Mouse (Mus musculus) neural tube, embryonic 12.5 days (tissue): Measurements from ENCODE around the gene Aff1. TPM values are rescaled to one million over a fixed set of nuclear protein-coding genes. Genes with fewer than 3 reads are reported as not detected.

Source experiments
- ATAC-seq: fragments of 200-750 bp; cut with Nextera tagmentation; 2 replicates; pipeline ENCODE4 v1.8.0; 2017; ENCODE audit warnings: low read depth, mild to moderate bottlenecking, moderate TSS enrichment, moderate library complexity; ENCODE audit not compliant: low FRiP score
- H3K27ac ChIP-seq: fragments of 300-500 bp; sonication (generic); 2 replicates; pipeline ENCODE4 v1.5.1; 2016
- H3K27me3 ChIP-seq: fragments of 300-500 bp; sonication (generic); replicated peaks from 2 replicates; pipeline ENCODE4 v1.6.1; 2016; ENCODE audit warnings: mild to moderate bottlenecking
- H3K36me3 ChIP-seq: fragments of 300-500 bp; sonication (generic); 2 replicates; pipeline ENCODE4 v1.6.1; 2016; ENCODE audit warnings: mild to moderate bottlenecking
- H3K4me1 ChIP-seq: fragments of 300-500 bp; sonication (generic); 2 replicates; pipeline ENCODE4 v1.6.1; 2016
- H3K4me2 ChIP-seq: fragments of 300-500 bp; sonication (generic); replicated peaks from 2 replicates; pipeline ENCODE4 v1.6.1; 2016; ENCODE audit warnings: mild to moderate bottlenecking
- H3K4me3 ChIP-seq: fragments of 300-500 bp; sonication (generic); 2 replicates; pipeline ENCODE4 v1.5.1; 2016
- H3K9ac ChIP-seq: fragments of 300-500 bp; sonication (generic); 2 replicates; pipeline ENCODE4 v1.6.1; 2016; ENCODE audit warnings: mild to moderate bottlenecking
- H3K9me3 ChIP-seq: fragments of 300-500 bp; sonication (generic); 2 replicates; pipeline ENCODE4 v1.6.1; 2016; ENCODE audit warnings: mild to moderate bottlenecking
- WGBS: fragments of 180-500 bp; shearing (Covaris S2); methylation state at CpG from one replicate; pipeline ENCODE4 v1.1.7; 2016; 5-methylcytosine and 5-hydroxymethylcytosine counted together
- polyA plus RNA-seq: library from polyadenylated mRNA; unstranded; fragments of >200 nt; fragmentation: Nextera tagmentation; extraction: Ambion mirVana; gene quantifications from 2 replicates; pipeline ENCODE4 v1.2.1, GENCODE M21; 2016

Aff1 gene
- polyA plus RNA-seq, 1 experiment from 2014 or later: 4.6 TPM

DNA sequence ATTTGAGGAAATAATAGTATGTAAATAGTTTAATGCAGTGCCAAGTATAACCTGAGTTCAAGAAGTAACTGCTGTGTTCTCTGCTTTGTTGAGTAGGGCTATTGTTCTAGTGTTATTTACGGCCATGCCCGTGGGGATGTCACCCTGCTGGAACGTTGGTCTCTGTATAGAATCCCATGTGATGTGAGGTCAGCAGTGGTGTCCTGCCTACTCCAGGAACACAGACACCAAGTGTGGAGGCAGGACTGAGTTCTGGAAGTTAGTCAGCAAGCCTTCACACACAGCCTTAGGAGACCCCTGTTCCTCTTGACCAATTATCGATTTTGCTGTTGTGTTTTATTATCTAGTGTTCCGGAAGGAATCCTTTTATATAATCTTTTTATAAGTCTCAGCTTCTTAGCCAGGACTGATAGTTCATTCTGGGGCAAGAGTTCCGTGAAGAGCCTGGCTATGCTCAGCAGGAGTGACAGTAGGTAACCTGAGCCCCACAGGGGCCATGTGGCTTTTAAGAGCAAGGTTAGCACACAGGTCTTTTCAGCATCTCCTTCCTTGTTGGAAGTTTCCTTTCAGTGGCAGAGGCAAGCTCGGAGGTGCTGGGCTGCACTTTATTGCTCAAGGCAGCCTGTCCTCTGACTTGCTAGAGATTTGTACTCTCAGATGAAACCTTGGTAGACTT lies 115.6 kb downstream of the Aff1 start:
- H3K9ac ChIP-seq: no peak overlapping the region
- H3K4me1 ChIP-seq: peaks cover 7% of the 10 kb centered on the region
- ATAC-seq: no peak
- no peaks in the 10 kb centered on the region for H3K36me3 ChIP-seq
- WGBS: 35% methylated on average over 7 of the region's 7 CpGs
- H3K27ac ChIP-seq: no peak overlapping the region
- no peaks in the 10 kb centered on the region for H3K9me3 ChIP-seq
- no peak overlapping the region for H3K4me2 ChIP-seq
- no peaks in the 10 kb centered on the region for H3K27me3 ChIP-seq
- no peak overlapping the region for H3K4me3 ChIP-seq

DNA sequence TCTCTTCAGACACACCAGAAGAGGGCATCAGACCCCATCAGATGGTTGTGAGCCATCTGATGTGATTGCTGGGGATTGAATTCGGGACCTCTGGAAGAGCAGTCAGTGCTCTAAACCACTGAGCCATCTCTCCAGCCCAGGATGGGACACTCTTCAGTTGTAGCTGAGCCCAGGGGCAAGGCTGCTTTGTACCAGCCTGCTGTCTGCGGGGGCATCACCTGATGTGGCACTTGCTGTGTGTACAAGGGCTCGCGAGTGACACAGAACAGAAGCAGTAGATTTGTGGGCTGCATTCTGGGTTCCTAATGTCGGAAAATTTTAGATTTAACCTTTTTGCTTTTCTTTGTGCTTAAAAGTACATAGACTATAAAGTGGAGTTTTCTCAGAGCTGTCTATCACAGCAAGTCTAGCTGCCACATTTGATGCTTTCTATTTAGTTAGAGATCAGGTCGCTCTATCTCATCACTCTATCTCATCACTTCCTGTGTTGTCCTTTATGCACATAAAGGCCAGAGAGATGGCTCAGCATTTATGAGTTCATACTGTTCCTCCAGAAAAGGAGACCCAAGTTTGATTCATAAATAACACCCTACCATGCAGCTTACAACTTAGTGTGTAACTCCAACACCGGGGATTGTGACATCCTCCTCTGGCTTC lies 117.6 kb downstream of the Aff1 start:
- Histone ChIP-seq H3K9me3 (no peaks in the 10 kb centered on the region), H3K27me3 (no peaks in the 10 kb centered on the region), H3K4me2 (no peak overlapping the region), H3K27ac (no peak overlapping the region), H3K36me3 (no peaks in the 10 kb centered on the region), H3K4me1 (no peaks in the 10 kb centered on the region), H3K9ac (no peak overlapping the region), H3K4me3 (no peak overlapping the region)
- ATAC-seq: no peak
- 95% methylated on average over 7 of the region's 7 CpGs for WGBS

GRCm38 (mm10) chr5:103813291-103813690 lies 121.1 kb downstream of the Aff1 start:
- WGBS: 72% methylated on average over 5 of the region's 5 CpGs
- Histone ChIP-seq H3K4me1 (no peaks in the 10 kb centered on the region), H3K27ac (no peak overlapping the region), H3K4me2 (no peak overlapping the region), H3K4me3 (no peak overlapping the region), H3K9me3 (no peaks in the 10 kb centered on the region), H3K9ac (no peak overlapping the region), H3K36me3 (no peaks in the 10 kb centered on the region), H3K27me3 (no peaks in the 10 kb centered on the region)
- no peak for ATAC-seq

DNA sequence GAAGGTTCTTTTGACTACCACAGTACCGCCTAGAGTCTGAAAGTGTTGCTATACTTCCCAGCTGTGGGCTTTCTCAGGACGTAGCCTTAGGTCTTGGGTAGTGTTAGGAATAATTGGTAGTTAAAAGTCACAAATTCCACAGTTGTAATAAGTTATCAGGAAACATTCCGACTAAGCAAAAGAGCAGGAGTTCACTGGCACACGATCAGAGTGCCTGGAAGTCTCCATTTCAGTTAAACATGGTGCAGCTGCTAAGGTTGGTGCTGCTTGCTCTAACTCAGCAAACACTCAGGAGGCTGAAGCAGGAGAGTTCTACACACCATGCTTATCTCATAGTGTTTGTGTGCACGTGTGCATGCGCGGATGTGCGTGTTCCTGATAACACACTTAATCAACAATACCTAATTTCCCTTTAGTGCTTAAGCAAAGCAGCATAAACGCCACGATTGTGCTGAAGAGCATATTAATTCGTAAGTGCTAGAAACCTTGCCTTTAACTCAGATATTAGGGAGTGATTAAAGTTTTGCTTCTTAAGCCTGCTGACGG lies 121.9 kb downstream of the Aff1 start:
- Histone ChIP-seq H3K4me1 (no peaks in the 10 kb centered on the region), H3K27ac (no peak overlapping the region), H3K27me3 (no peaks in the 10 kb centered on the region), H3K4me2 (no peak overlapping the region), H3K4me3 (no peak overlapping the region), H3K9me3 (no peaks in the 10 kb centered on the region), H3K36me3 (no peaks in the 10 kb centered on the region), H3K9ac (no peak overlapping the region)
- no peak for ATAC-seq
- WGBS: 91% methylated on average over 12 of the region's 12 CpGs

DNA sequence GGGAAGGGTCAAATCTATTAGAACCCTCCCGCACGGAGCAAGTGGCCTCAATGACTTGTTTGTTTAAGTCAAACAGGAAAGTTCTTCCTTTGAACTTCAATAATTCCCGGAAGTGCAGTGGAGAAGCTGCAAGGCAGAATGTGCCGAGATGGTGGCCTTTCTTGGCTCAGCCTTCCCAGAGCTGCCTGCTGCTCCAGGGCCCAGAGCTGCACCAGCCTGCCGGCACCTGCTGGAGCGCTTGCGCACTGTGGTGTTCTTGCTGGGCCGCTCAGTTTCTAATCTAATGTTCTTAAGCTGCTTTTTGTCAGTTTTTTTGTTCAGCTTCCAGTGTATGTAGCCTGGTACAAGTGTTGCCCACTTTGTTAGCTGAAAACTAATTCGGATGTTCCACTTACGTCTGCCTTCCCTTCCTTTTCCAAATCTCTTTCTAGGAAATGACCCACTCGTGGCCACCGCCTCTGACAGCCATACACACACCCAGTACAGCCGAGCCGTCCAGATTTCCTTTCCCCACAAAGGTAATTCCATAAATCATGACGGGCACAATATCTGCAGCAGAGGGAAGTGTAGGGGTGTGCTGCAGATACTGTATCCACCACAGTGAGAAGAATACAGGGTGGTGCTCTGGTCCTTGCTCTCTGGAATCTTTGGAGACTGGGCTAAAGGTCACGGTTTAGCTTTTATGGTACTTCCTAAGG lies 122.5 kb downstream of the Aff1 start:
- 68% methylated on average over 16 of the region's 16 CpGs for WGBS
- H3K4me3 ChIP-seq: no peak overlapping the region
- H3K27ac ChIP-seq: no peak overlapping the region

DNA sequence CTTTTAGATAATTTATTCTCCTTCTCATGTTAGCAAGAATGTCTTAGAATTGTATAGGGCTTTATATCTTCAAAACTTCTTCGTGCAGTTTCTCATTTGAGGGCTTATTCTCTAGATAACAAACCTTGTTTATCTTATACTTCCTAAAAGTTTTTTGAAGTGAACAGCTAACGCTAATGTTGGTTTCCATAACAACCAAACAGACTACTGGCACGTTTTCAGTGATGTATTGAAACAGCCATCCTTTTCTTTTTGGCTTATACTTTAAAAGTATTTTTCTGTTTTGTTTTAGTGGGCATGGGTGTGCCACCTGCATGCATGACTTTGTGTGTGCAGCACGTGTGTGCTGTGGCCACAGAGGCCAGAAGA lies 123.1 kb downstream of the Aff1 start:
- 72% methylated on average over 4 of the region's 4 CpGs for WGBS
- H3K4me3 ChIP-seq: no peak overlapping the region
- H3K9ac ChIP-seq: no peak overlapping the region
- no peak overlapping the region for H3K4me2 ChIP-seq
- H3K9me3 ChIP-seq: no peaks in the 10 kb centered on the region
- no peak overlapping the region for H3K27ac ChIP-seq
- no peaks in the 10 kb centered on the region for H3K4me1 ChIP-seq
- no peaks in the 10 kb centered on the region for H3K27me3 ChIP-seq
- ATAC-seq: no peak
- no peaks in the 10 kb centered on the region for H3K36me3 ChIP-seq

More for the DNA sequence above, 122.5 kb downstream of the Aff1 start:
- Histone ChIP-seq H3K4me2 (no peak overlapping the region), H3K36me3 (no peaks in the 10 kb centered on the region), H3K4me1 (no peaks in the 10 kb centered on the region), H3K27me3 (no peaks in the 10 kb centered on the region), H3K9ac (no peak overlapping the region), H3K9me3 (no peaks in the 10 kb centered on the region)
- no peak for ATAC-seq

GRCm38 (mm10) chr5:103816718-103817117 lies 124.5 kb downstream of the Aff1 start:
- Histone ChIP-seq H3K27me3 (no peaks in the 10 kb centered on the region), H3K36me3 (no peaks in the 10 kb centered on the region), H3K4me2 (no peak overlapping the region), H3K9ac (no peak overlapping the region), H3K9me3 (no peaks in the 10 kb centered on the region), H3K4me3 (no peak overlapping the region), H3K4me1 (no peaks in the 10 kb centered on the region), H3K27ac (no peak overlapping the region)
- ATAC-seq: no peak
- 76% methylated on average over 3 of the region's 3 CpGs for WGBS

DNA sequence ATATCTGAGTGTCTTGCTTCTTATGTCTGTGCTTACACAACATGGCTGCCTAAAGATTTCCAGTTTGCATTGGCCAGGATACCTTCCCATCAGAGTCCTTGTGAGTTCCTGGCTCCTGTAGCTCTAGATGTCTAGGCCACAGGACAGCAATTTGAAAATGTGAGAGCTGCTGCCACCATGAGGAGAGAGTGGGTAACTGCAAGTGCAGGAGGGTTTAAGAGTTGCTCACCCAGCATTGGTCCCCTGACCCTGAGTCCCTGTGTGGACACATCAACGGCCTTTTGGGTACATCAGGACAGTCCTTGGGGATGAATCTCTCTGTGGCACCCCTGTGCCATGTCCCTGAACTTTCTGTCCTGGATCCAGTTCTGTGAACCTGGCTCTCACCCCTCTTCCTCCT lies 125.6 kb downstream of the Aff1 start:
- 25% methylated on average over 1 of the region's 1 CpGs for WGBS
- no peaks in the 10 kb centered on the region for H3K36me3 ChIP-seq
- H3K9ac ChIP-seq: no peak overlapping the region
- no peak overlapping the region for H3K4me2 ChIP-seq
- no peaks in the 10 kb centered on the region for H3K9me3 ChIP-seq
- no peak overlapping the region for H3K4me3 ChIP-seq
- ATAC-seq: peak; percentile 63
- H3K27ac ChIP-seq: no peak overlapping the region
- H3K27me3 ChIP-seq: no peaks in the 10 kb centered on the region
- no peaks in the 10 kb centered on the region for H3K4me1 ChIP-seq

DNA sequence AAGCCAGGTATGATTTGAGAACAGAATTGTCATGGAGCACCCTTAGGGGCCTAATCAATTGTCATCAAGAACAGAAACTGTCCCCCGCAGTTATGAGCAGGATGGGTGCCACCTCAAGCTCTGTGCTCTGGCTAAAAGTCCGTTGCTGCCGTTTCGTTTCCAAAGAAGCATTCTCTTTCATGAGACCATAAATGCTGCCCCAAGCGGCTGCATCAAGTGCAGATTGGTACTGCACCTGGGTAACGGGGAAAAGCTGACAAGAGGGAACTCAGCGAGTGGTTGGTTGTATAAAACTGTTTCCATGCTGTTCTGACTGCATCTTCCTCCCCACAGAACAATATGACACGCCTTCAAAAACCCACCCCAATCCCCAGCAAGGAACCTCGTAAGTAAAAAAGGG lies 126.4 kb downstream of the Aff1 start:
- WGBS: 86% methylated on average over 9 of the region's 9 CpGs
- Histone ChIP-seq H3K4me1 (no peaks in the 10 kb centered on the region), H3K36me3 (no peaks in the 10 kb centered on the region), H3K4me3 (no peak overlapping the region), H3K9ac (no peak overlapping the region), H3K9me3 (no peaks in the 10 kb centered on the region), H3K27me3 (no peaks in the 10 kb centered on the region), H3K27ac (no peak overlapping the region), H3K4me2 (no peak overlapping the region)
- no peak for ATAC-seq

DNA sequence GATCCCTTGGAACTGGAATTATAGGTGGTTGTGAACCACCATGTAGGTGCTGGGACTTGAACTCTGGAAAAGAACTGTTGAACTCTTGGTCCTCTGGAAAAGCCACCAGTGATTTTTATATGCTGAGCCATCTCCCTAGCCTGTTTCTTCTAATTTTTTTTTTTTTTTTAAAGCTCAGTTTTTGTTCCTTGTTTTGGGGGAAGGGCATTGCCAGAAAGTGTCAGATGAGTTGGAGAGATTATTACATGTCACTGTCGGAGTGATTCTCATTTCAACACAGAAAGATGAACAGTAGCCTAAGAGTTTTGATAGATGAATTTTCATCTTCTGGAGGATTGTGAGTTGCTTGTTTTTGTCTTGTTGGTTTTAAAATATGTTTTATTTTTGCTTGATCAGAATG lies 127.5 kb downstream of the Aff1 start:
- Histone ChIP-seq H3K4me3 (no peak overlapping the region), H3K27me3 (no peaks in the 10 kb centered on the region), H3K9me3 (no peaks in the 10 kb centered on the region), H3K36me3 (no peaks in the 10 kb centered on the region), H3K9ac (no peak overlapping the region), H3K4me2 (no peak overlapping the region), H3K27ac (no peak overlapping the region), H3K4me1 (no peaks in the 10 kb centered on the region)
- no peak for ATAC-seq
- 96% methylated on average over 1 of the region's 1 CpGs for WGBS

- Histone ChIP-seq H3K4me2 (no peak overlapping the region), H3K9me3 (no peaks in the 10 kb centered on the region), H3K36me3 (no peaks in the 10 kb centered on the region), H3K27ac (no peak overlapping the region), H3K27me3 (no peaks in the 10 kb centered on the region), H3K9ac (no peak overlapping the region), H3K4me1 (no peaks in the 10 kb centered on the region), H3K4me3 (no peak overlapping the region)
- 82% methylated on average over 9 of the region's 9 CpGs for WGBS
- no peak for ATAC-seq
Measured at GRCm38 (mm10) chr5:103821062-103821461, 128.9 kb downstream of the Aff1 start.

- Histone ChIP-seq H3K36me3 (peaks cover 4% of the 10 kb centered on the region; the same call in 1 of the 2 replicates), H3K27ac (no peak overlapping the region)
Measured at GRCm38 (mm10) chr5:103821500-103822298, 129.5 kb downstream of the Aff1 start.

More at GRCm38 (mm10) chr5:103821500-103822298, 129.5 kb downstream of the Aff1 start:
- no peak for ATAC-seq
- Histone ChIP-seq H3K9ac (no peak overlapping the region), H3K4me1 (no peaks in the 10 kb centered on the region), H3K4me2 (no peak overlapping the region), H3K27me3 (no peaks in the 10 kb centered on the region), H3K9me3 (no peaks in the 10 kb centered on the region), H3K4me3 (no peak overlapping the region)
- WGBS: 85% methylated on average over 13 of the region's 13 CpGs
